Mouse (Mus musculus) retina, postnatal 7 days (tissue): ENCODE results near the gene Med25.

Experiments used
- DNase-seq: peaks from one replicate; pipeline ENCODE4 v3.0.0-alpha.2; 2012; ENCODE audit warnings: low read depth, low spot score

Med25 gene

DNA sequence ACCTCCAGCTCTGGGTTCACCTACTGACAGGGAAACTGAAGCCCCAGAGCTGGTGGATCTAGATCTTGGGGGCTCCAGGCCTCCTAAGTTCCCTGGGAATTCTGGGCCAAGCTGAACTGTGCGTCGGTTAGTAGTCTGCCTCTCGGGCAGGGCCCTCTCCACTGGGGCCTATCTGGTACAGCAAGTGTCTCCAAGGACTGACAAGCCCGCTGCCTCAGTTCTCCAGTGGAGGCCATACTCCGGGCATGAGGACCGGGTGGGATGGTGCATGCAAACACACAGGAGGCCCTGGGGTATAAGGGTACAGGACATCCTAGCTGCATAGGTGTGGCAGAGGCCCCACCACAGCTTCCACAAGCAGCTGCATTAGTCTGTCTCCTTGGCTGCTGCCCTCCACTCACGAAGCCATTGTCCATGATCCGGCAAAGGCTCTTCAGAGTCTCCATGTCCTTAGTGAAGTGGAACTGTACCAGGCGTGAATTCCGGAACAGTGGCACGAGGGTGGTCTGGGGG, 28.5 kb downstream of the Med25 start:
- DNase-seq, result no peak

DNA sequence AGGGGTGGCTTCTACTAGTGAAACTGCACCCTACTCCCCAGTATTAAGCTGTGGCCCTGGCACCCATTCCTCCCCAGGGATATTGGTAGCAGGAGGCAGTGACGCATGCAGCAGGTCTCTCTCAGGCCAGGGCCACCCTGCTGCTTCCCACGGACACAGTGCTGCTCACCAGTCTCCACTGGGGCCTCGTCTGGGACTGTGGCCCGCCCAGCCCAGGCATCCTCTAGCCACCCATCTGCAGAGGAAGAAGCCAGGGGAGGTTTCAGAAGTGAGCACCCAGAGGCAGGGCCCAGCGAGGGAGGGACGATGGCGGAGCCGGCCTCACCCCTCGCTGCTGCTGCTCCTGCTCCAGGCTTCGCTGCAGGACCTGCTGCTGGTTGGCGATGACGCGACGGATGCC, 29.3 kb downstream of the Med25 start:
- no peak for DNase-seq

DNA sequence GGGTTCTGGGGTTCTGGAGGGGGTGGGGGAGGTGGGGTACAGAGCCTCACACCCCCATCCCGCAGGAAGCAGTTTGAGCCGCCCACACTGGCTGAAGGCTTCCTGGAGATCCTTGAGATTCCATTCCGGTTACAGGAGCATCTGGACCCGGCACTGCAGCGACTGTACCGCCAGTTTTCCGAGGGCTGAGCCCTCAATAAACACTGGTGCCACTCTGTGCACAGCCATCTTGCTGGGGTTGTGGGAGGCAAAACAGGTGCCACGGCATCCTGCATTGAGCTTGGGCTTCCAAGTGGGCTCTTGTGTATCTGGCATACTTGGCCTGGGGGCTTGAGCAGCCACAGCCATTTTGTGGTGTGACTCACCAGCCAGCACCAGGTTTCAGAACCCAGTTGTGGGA, 30.1 kb downstream of the Med25 start:
- DNase-seq, result no peak

DNA sequence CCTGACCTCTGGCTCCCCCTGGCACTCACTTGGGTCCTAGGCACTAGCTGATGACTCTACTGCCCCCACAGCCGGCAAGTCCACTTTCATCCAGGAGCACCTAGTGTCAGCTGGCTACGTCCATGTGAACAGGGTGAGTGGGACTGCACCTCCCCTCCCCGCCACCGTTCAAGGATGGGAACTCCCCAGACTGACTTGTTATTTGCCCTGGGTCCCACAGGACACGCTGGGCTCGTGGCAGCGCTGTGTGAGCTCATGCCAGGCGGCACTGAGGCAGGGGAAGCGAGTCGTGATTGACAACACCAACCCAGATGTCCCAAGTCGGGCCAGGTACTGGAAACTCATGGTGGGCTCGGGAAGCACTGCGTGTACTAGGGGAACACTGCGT, 31.1 kb downstream of the Med25 start:
- DNase-seq, result no peak

DNA sequence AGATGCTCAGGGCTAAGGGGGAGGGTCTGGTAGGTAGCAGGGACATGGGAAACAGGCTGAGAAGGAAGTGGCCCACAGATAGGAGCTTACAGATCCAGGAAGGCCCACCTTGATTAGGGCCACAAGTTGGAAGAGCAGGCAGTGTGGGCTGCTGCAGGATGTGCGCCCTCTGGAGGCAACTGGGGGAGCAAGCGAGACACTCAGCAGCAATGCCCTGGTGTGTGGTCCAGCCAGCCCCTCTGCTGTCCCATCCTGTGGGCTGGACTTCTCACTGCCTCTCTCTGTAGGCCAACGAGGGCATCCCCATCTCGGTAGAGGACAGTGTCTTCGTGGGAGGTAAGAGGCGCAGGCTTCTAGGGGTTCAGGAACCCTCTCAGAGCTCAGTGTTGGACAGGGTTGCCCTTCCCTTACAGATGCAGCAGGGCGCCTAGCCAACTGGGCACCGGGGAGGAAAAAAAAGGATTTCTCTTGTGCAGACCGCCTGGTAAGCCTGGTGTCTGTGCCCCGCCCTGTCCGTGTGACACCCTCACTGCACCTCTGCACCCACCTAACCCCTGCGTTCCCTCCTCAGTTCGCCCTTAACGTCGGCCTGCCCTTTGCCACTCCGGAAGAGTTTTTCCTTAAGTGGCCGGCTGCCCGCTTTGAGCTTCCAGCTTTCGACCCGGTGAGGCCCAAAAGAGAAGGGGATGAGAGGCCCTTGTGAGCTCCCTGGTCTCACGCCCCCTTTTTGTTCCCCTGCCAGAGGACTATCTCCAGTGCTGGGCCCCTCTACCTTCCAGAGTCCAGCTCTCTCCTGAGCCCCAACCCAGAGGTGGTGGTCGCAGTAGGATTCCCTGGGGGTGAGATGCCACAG, 31.7 kb downstream of the Med25 start:
- DNase-seq, result peak; percentile 62

DNA sequence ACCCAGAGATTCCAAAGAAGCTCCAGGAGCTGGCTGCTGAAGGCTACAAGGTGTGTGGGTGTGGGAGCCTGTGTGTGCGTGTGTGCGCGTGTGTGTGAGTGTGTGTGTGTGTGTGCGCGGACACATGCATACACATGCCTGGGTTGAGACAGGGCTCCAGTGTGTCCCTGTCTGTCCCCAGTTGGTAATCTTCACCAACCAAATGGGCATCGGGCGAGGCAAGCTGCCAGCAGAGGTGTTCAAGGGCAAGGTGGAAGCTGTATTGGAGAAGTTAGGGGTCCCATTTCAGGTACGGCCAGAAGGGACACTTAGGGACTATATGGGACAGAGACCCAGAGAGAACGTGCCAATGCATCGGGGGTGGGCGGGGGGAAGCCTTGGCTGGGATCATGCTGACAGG, 32.6 kb downstream of the Med25 start:
- no peak for DNase-seq

DNA sequence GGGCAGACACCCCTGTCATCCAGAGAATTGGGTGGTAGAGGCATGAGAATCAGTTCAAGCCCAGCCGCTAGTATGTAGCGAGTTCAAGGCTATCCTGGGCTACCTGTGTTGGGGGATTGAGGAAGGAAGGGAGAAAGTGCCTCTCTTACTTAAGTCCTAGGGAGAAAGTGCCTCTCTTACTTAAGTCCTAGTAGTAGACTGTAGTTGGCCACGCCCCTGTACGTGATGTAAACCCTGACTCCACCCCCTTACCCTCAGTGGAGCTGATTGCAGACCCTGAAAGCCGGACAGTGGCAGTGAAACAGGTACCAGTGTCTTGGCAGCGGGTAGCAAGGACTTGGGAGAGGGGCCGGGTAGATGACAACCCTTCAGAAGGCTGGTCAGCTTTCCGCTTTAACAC, 34.6 kb downstream of the Med25 start:
- no peak for DNase-seq

DNA sequence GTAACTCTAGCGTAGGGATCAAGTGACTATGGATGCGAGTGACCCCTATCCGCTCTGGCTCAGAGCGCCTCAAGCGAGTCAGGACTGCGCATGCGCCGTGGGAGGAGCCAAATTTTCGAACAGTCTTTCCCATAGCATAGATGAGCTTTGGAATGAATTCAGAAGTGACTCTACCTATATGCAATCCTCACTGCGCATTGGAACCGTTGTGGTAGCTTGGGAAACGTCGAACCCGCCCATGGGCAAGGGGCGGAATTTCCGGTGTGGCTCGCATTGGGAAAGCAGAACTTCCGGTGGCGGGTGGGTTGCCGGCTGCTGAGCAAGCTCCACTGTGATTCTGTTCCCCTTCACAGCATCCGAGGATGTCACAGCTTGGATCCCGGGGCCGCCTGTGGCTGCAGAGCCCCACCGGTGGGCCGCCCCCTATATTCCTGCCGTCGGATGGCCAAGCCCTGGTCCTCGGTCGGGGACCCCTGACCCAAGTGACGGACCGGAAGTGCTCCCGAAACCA, 35.4 kb downstream of the Med25 start, which contains the start of gene Pnkp:
Gene Pnkp, plus strand, starts transcription at position 98 of the 511 bp plus-strand sequence.
- peak; percentile 77 for DNase-seq

DNA sequence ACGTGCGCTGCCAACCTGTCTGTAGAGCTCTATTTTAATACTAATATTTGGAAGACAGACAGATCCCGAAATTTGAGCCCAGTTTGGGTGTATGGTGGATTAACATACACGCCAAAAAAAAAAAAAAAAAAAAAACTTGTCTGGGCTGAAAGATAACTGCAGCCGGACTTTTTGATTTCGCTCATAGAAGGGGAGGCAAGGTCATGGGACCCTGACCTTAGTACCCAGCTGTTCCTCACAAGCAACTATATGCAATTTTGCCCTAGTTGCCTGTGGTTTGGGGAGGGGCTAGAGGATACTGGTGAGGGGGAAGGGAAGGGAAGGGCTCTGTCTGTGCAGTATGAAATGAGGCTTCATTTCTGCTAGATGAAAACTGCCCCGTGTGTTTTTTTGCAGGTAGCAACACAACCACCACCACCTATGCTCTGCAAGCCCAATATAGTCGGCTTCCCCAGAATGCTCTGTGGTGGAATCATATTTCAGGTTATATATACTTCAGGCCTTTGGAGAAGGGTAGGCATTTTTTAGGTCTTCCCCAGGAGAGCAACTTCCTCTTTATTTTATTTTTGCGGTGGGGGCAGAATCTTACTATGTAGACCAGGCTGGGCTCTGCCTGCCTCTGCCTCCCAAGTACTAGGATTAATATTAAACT, 36.1 kb downstream of the Med25 start:
- DNase-seq, result no peak

DNA sequence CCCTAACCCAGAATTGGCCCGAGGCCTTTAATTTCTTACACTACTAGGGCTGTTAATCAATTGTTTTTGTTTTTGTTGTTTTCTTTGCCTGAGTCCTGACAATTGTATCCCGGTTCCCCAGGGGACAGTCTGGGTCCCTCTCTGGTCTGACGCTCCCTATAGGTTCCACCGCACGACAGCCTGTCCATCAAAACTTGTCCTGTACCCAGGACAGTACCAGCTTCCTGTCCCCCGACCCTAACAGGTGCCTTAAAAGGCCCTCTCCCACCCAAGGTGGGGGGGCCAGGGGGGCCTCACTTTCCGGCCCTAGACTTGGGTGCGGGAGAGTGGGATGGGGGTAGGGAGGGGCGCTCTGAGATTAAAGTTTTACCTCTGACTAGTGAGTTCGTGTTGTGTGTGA, 37.5 kb downstream of the Med25 start:
- DNase-seq, result no peak

DNA sequence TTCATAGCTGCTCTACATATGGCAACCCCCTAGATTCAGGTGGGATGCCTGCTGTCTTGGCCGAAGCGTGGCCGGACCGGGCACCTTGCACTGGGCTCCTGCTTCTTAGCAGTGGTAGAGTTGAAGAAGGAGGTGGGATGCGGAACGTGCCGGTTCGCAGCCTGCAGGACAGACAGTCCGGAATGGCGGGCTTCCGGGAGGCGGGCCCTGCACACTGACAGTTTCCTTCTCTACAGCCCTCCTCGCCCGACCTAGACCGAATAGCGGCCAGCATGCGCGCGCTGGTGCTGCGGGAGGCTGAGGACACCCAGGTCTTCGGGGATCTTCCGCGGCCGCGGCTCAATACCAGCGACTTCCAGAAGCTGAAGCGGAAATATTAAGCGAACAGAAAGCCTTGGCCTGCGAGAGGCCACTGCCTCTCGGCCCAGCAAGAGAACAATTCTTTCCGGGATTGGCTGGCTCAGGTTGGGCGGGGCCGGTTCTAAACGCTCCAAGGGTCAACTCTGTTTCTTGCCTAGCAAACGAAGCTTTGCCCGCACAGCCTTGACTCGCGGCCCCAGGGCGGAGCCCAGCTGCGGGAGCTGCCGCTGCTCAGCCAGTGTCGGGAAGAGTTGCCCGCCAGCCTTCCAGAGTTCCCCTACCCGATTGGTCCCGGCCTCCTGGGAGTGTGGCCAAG, 38.0 kb downstream of the Med25 start:
- peak; percentile 46 for DNase-seq

DNA sequence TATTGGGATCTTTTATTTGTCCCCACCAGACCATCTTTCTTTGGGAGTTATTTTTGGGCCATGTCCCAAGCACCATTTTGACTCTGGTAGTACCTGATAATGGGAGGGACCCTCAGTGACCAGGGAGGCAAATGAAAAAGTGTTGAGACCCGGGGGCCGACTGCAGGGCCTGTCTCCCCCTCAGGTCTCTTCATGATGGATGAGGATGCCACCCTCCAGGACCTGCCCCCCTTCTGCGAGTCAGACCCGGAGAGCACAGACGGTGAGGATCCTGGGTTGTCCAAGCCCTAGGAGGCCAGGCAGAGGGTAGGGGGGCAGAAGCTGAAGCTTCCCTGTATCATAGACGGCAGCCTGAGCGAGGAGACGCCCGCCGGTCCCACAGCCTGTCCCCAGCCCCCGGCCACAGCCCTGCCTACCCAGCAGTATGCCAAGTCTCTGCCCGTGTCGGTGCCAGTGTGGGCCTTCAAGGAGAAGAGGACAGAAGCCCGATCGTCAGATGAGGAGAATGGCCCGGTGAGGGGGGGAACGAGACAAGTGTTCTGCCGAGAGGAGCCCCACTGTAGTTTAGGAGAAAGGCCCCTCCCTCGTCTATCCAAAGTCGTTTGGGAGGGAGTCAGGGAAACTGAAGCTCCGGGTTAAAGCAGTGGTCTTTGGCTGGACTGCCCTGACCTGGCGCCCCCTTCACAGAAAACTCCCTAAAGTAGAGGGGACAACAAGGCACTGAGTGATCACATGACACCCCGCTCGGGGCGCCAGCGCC, 38.7 kb downstream of the Med25 start:
- DNase-seq, result no peak

DNA sequence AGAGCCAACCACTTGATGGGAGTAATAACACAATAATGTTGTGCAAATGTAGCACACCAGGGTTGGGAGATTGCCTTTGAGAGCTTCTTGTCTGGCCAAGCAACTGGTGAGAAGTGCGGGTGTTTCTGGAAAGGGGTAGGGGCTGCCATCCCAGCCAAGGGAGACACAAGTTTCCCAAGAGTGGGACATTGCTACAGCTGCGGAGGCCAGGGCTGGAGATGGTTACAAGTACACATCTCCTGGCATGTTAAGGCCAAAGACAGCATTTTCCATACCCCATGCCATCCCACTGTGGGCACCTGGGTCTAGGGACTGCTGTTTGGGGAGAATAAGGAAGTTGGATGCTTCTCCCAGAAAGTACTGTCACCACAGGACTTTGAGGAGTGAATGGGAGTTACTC, 39.4 kb downstream of the Med25 start:
- no peak for DNase-seq

DNA sequence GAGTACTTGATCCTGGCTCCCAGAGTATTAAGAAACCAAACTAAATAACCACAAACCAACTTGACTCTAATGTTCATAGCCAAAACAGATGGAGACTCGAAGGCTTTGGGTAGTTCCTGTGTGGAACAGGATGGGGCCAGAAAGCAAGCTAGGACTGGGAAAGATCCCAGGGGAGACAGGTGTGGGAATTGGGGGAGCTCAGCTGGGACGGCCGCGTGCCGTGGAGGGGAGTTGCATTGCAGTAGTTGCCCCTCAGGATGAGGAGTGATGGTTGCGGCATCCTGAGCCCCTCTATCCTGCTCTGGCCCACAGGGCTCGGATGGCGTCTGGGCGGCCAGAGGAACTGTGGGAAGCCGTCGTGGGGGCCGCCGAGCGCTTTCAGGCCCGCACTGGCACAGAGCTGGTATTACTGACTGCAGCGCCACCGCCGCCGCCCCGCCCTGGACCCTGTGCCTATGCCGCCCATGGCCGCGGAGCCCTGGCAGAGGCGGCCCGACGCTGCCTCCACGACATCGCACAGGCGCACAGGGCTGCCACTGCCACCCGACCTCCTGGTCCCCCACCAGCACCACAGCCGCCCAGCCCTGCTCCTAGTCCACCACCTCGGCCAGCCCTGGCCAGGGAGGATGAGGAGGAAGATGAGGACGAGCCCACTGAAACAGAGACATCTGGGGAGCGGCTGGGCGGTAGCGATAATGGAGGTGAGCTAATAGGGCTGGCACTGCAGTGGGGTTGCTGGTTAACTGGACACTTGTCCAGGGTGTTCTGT, 40.1 kb downstream of the Med25 start:
- no peak for DNase-seq

DNA sequence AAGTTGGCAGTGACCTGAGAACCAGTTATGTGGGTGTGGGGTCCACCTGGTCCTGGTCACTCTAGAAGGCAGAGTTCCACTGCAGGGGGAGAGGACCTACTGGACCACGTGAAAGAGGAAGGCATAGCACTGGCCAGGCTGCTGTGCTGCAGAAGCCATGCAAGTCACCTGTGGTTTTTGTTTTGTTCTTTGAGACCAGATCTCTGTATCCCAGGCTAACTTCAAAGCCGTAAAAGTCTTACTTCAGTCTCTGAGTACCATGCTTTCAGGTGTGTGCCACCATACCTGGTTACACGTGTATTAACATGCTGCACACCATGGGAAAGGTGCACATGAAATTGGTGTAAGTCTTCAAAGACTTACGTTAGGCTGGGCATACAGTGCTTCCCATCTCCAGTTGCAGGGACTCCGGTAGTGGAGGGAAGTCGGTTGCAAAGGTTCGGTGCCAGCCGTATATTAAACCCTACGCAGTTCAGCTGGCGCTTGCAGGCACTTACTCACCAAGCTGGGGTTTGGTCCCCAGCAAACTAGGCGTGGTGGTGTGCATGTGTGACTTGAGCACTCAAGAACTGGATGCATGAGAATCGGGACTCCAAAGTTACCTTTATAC, 40.8 kb downstream of the Med25 start:
- DNase-seq, result no peak

DNA sequence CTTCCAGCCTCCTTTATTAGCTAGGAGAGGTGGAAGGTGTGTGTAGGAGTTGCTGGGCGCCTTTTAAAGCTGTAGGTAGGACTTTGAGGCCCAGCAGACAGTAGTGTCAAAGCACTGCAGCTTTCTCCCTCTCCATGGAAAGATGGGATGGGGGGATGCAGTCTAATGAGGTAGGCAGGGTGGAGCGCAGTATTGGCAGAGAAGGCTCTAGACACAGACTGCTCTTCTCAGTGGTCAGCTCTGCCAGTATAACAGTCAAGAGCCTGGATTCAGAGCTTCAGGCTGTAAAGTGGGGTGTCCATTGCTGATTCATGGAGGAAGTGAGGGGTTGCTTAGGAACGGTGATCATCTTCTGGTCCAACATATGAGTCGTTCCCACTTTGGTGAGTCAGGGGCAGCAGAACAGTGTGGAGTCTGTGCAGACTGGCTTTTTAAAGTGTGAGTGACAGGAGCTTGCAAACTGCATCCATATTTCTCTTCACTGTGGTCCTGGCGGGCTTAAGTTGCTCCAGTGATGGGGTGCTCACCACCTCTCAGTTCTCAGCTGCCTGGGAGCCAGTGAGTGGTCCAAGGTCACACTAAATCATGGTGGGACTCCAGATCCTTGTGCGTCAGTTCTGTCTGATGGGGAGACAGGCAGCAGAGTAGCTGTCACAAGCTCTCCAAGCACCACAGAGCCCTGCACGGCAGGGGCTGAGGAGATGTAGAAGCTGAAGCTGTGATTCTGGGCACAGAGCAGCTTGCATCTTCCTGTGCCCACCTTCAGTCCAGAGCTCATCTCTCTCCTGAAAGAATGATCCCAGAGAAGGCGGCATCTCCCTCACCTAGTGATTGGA, 41.5 kb downstream of the Med25 start:
- no peak for DNase-seq

DNA sequence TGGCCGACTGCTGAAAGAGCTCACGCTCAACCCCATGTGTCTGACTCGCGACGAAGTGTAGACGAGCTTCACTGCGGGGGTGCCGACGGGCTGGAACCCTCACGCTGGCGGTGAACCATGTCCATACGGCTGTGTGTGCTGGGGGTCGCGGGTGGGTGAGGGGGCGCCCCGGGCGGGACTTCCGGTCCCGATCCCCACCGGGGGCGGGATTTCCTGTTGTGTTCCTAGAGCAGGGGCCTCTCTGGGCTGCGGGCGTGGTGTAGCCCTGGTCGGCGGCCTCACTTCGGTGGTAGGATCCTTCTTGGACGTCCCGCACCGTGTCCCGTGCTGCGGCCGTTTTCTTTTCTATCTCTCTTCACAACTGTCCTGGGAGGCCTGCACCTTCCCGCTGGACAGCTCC, 42.4 kb downstream of the Med25 start:
- DNase-seq, result peak; percentile 47

DNA sequence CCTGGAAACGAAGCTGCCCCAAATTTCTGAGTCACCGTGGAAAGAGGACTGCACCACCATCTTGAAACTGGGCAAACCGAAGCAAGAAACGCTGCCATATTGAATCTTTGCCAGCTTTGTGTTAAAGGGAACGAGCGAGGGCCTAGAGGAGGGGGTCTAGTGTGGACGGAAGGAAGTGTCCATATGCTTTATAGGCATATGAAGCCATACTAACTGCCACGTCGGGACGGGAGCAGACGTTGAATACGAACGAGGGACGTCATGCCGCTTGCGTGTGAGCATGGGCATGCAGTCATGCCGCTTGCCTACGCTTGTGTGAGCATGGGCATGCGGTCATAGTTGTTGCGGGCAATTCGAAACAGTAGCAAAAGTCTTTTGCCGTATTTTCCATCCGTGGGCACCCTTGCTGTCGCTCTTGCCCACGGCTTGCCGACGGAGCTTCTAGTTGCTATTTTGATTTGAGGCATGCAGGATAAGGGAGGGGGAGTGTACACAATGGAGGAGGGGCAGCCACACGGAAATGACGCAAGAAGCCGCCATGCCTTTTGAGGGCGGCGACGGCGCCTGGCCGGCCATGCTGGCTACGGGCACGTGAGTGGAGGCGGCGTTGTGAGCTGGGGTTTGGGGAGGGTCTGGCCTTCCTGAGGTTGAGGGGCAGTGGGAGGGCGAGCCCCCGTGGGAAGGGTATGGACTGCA, 42.9 kb downstream of the Med25 start:
- DNase-seq, result peak; percentile 89
